Mouse (Mus musculus) CH12.LX (cell line): ENCODE results near the gene 9930021J03Rik. TPM values are rescaled to one million over a fixed set of nuclear protein-coding genes. Genes with fewer than 3 reads are reported as not detected.

Experiments used
- DNase-seq: peaks from one replicate; pipeline ENCODE4 v3.0.0-alpha.2; 2013; ENCODE audit errors: extremely low read depth
- H3K27ac ChIP-seq: 2 replicates; pipeline ENCODE4 v1.5.1; 2012; ENCODE audit warnings: low read depth, mild to moderate bottlenecking, control low read depth, moderate library complexity; ENCODE audit not compliant: insufficient read depth
- H3K27me3 ChIP-seq: replicated peaks from 2 replicates; pipeline ENCODE3; 2012; ENCODE audit warnings: inconsistent platforms
- H3K36me3 ChIP-seq, 2 experiments: replicated peaks in 1 of 2; 2 replicates each; pipeline versions ENCODE3 to v1.6.1; 2012; ENCODE audit warnings: inconsistent platforms in 1 of 2, low read length in 1 of 2, mild to moderate bottlenecking in 1 of 2, mixed read lengths in 1 of 2, moderate library complexity in 1 of 2; ENCODE audit not compliant: control insufficient read depth in 1 of 2, insufficient read depth in 1 of 2
- H3K4me1 ChIP-seq, 2 experiments: 2 replicates each; pipeline ENCODE4 v1.6.1; 2012; ENCODE audit warnings: inconsistent platforms in 1 of 2, moderate library complexity in 1 of 2; ENCODE audit not compliant: insufficient read depth in 2 of 2, control insufficient read depth in 1 of 2
- H3K4me2 ChIP-seq: 2 replicates; pipeline ENCODE4 v1.6.1; 2012; ENCODE audit warnings: low read depth, mild to moderate bottlenecking, control low read depth; ENCODE audit not compliant: poor library complexity, insufficient read depth, severe bottlenecking
- H3K4me3 ChIP-seq, 3 experiments: fragments of 150-350 bp in 1 of 3; sonication (generic) in 1 of 3; replicated peaks in 1 of 3; 2 replicates each; pipeline versions ENCODE3 to v1.5.1; 2011 to 2012; ENCODE audit warnings: low read depth in 2 of 3, low read length in 2 of 3, mild to moderate bottlenecking in 2 of 3, moderate library complexity in 2 of 3, control low read depth in 1 of 3, improper control_type of control experiment in 1 of 3, inconsistent platforms in 1 of 3, mixed read lengths in 1 of 3; ENCODE audit not compliant: poor library complexity in 1 of 3
- H3K79me2 ChIP-seq: replicated peaks from 2 replicates; pipeline ENCODE4 v1.6.1; 2012; ENCODE audit warnings: mild to moderate bottlenecking, moderate library complexity; ENCODE audit not compliant: control insufficient read depth, poor library complexity, insufficient read depth, severe bottlenecking; ENCODE audit errors: extremely low read depth
- H3K9ac ChIP-seq: 2 replicates; pipeline ENCODE4 v1.6.1; 2012; ENCODE audit warnings: low read depth, mild to moderate bottlenecking, control low read depth, moderate library complexity; ENCODE audit not compliant: insufficient read depth
- H3K9me3 ChIP-seq: replicated peaks from 2 replicates; pipeline ENCODE3; 2012; ENCODE audit warnings: low read length, inconsistent platforms, mixed read lengths
- BHLHE40 ChIP-seq: IDR thresholded peaks from 2 replicates; pipeline ENCODE4 v1.6.1; 2011; ENCODE audit warnings: mild to moderate bottlenecking, low read depth, low read length, improper control_type of control experiment
- CTCF ChIP-seq, 2 experiments: IDR thresholded peaks in 1 of 2; conservative IDR thresholded peaks in 1 of 2; 2 replicates each; pipeline ENCODE4 v1.5.1; 2011 to 2012; ENCODE audit warnings: low read depth in 2 of 2, low read length in 2 of 2, improper control_type of control experiment in 1 of 2, inconsistent platforms in 1 of 2, mild to moderate bottlenecking in 1 of 2, moderate library complexity in 1 of 2
- E2F4 ChIP-seq: IDR thresholded peaks from 2 replicates; pipeline ENCODE4 v1.6.1; 2011; ENCODE audit warnings: low read depth, low read length, improper control_type of control experiment; ENCODE audit not compliant: insufficient replicate concordance
- ELF1 ChIP-seq: IDR thresholded peaks from 2 replicates; pipeline ENCODE4 v1.6.1; 2014; ENCODE audit warnings: low read depth, mild to moderate bottlenecking, inconsistent platforms, low read length, improper control_type of control experiment
- EP300 ChIP-seq: IDR thresholded peaks from 2 replicates; pipeline ENCODE4 v1.6.1; 2011; ENCODE audit warnings: low read length, improper control_type of control experiment
- HCFC1 ChIP-seq: IDR thresholded peaks from 2 replicates; pipeline ENCODE4 v1.6.1; 2012; ENCODE audit warnings: low read depth, mild to moderate bottlenecking, inconsistent platforms, low read length, improper control_type of control experiment
- JUND ChIP-seq: conservative IDR thresholded peaks from 2 replicates; pipeline ENCODE4 v1.6.1; 2011; ENCODE audit warnings: low read depth, low read length, improper control_type of control experiment
- KAT2A ChIP-seq: IDR thresholded peaks from 2 replicates; pipeline ENCODE4 v1.6.1; 2012; ENCODE audit warnings: low read length, improper control_type of control experiment, inconsistent platforms; ENCODE audit not compliant: insufficient replicate concordance
- MAFK ChIP-seq: IDR thresholded peaks from 2 replicates; pipeline ENCODE4 v1.6.1; 2011; ENCODE audit warnings: low read length, improper control_type of control experiment; ENCODE audit not compliant: insufficient replicate concordance
- MAZ ChIP-seq: IDR thresholded peaks from 2 replicates; pipeline ENCODE4 v1.6.1; 2012; ENCODE audit warnings: low read depth, mild to moderate bottlenecking, inconsistent platforms, low read length, improper control_type of control experiment, moderate library complexity
- MEF2A ChIP-seq: IDR thresholded peaks from 2 replicates; pipeline ENCODE4 v1.6.1; 2014; ENCODE audit warnings: low read depth, mild to moderate bottlenecking, inconsistent platforms, low read length, improper control_type of control experiment, borderline replicate concordance
- MXI1 ChIP-seq: IDR thresholded peaks from 2 replicates; pipeline ENCODE4 v1.6.1; 2011; ENCODE audit warnings: mild to moderate bottlenecking, low read depth, low read length, improper control_type of control experiment
- MYC ChIP-seq: IDR thresholded peaks from 2 replicates; pipeline ENCODE4 v1.6.1; 2011; ENCODE audit warnings: low read depth, mild to moderate bottlenecking, improper control_type of control experiment, low read length
- PAX5 ChIP-seq: IDR thresholded peaks from 2 replicates; pipeline ENCODE4 v1.6.1; 2012; ENCODE audit warnings: low read length, inconsistent platforms, mixed read lengths
- POLR2AphosphoS2 ChIP-seq: IDR thresholded peaks from 2 replicates; pipeline ENCODE4 v1.6.1; 2011; ENCODE audit warnings: low read depth, low read length, improper control_type of control experiment
- RAD21 ChIP-seq: IDR thresholded peaks from 2 replicates; pipeline ENCODE4 v1.6.1; 2011; ENCODE audit warnings: low read depth, mild to moderate bottlenecking, low read length, improper control_type of control experiment, moderate library complexity
- RCOR1 ChIP-seq: conservative IDR thresholded peaks from 2 replicates; pipeline ENCODE4 v1.6.1; 2012; ENCODE audit warnings: low read depth, mild to moderate bottlenecking, inconsistent platforms, low read length, improper control_type of control experiment
- SIN3A ChIP-seq: IDR thresholded peaks from 2 replicates; pipeline ENCODE4 v1.6.1; 2012; ENCODE audit warnings: low read length, improper control_type of control experiment, inconsistent platforms
- SMC3 ChIP-seq: IDR thresholded peaks from 2 replicates; pipeline ENCODE4 v1.6.1; 2011; ENCODE audit warnings: low read depth, low read length, improper control_type of control experiment
- TCF12 ChIP-seq: IDR thresholded peaks from 2 replicates; pipeline ENCODE4 v1.6.1; 2014; ENCODE audit warnings: low read depth, mild to moderate bottlenecking, inconsistent platforms, low read length, improper control_type of control experiment
- USF1 ChIP-seq: IDR thresholded peaks from 2 replicates; pipeline ENCODE4 v1.6.1; 2014; ENCODE audit warnings: low read depth, mild to moderate bottlenecking, inconsistent platforms, low read length, improper control_type of control experiment
- USF2 ChIP-seq: conservative IDR thresholded peaks from 2 replicates; pipeline ENCODE4 v1.6.1; 2011; ENCODE audit warnings: low read depth, low read length, improper control_type of control experiment
- ZC3H11A ChIP-seq: IDR thresholded peaks from 2 replicates; pipeline ENCODE4 v1.6.1; 2012; ENCODE audit warnings: low read depth, mild to moderate bottlenecking, inconsistent platforms, low read length, improper control_type of control experiment
- ZKSCAN1 ChIP-seq: IDR thresholded peaks from 2 replicates; pipeline ENCODE4 v1.6.1; 2012; ENCODE audit warnings: low read depth, inconsistent platforms, low read length, improper control_type of control experiment, borderline replicate concordance
- dilution Hi-C: fragments of 300-500 bp; cut with MboI; formaldehyde crosslinking; loops from 2 replicates; pipeline ENCODE4 v1.14.3; 2020; ENCODE audit warnings: low sequenced_read_pairs; ENCODE audit not compliant: extremely low pct_unique_long_range_greater_than_20kb, extremely low pct_ligation_motif_present
- in situ Hi-C: fragments of 300-500 bp; cut with MboI; formaldehyde crosslinking; loops from 3 replicates; pipeline ENCODE4 v1.14.3; 2019; ENCODE audit warnings: low sequenced_read_pairs, low pct_ligation_motif_present, low pct_unique_long_range_greater_than_20kb, mixed read lengths
- polyA plus RNA-seq: library from polyadenylated mRNA; unstranded; fragments of >175 nt; gene quantifications from 2 replicates; pipeline ENCODE4 v1.2.1, GENCODE M21; 2012; ENCODE audit warnings: low read depth; ENCODE audit not compliant: insufficient read length
- total RNA-seq, 2 experiments: library from RNA; depleted of rRNA; stranded (reverse); fragments of 300-350 nt in 1 of 2; fragments of >200 nt in 1 of 2; gene quantifications; 2 replicates each; pipeline ENCODE4 v1.2.3; 2012 to 2014

Gene 9930021J03Rik
- total and polyA plus RNA-seq, 3 experiments, result 4.2 to 8.7 (median 7.8) TPM

DNA sequence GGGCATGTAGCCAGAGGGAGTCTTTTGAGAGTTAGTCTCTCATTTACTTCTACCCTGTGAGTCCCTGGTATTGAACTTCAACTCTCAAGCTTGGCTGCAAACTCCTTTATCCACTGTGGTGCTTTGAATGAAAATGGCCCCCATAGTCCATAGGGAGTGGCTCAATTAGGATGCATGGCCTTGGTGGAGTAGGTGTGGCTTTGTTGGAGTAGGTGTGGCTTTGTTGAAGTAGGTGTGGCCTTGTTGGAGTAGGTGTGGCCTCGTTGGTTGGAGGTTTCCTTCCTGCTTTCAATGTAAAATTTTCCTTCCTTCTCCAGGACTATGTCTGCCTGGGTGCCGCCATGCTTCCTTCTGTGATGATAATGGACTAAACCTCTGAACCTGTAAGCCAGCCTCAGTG lies 25.1 kb upstream of the 9930021J03Rik start:
- H3K4me3 ChIP-seq, result no peak overlapping the region
- dilution Hi-C loops, result no loop called here

DNA sequence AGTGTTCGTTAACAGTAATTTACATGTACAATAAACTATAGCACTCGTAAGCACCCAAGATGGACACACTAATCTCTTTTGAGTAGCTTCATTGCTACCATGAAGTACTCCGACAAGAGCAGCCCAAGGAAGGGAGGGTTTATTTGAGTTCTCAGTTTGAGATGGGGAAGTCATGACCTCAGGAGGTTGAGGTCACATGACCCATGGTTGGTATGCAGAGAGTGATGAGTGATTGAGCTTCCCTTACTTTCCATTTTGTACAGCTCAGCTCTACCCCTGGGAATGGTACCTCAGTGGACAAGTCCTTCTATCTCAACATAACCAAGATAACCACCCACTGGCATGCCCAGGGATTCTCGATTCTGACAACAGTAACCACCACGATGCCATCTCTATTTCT lies 22.8 kb upstream of the 9930021J03Rik start:
- no peaks in the 10 kb centered on the region for H3K9me3 ChIP-seq
- peaks cover 0 to 21% of the 10 kb centered on the region in 2 experiments; a peak in 3 of 4 replicates for H3K4me1 ChIP-seq
- TF ChIP-seq MYC (no peak), USF2 (peak; percentile 61), BHLHE40 (peak; percentile 11; the same call in 1 of the 2 replicates), USF1 (peak; percentile 54)
- TF ChIP-seq, all 38 proteins: peak for 3
- no peaks in the 10 kb centered on the region for H3K27me3 ChIP-seq
- H3K4me3 ChIP-seq, result no peak overlapping the region
- DNase-seq, result peak; percentile 12
- no peaks in the 10 kb centered on the region for H3K36me3 ChIP-seq
- H3K27ac ChIP-seq, result no peak overlapping the region
- no peak overlapping the region for H3K4me2 ChIP-seq
- in situ Hi-C loops, result loop anchor here (10.0 kb wide), 1 partner anchor 376 kb away; no protein-coding TSS in a partner anchor
- dilution Hi-C loops, result no loop called here
- no peaks in the 10 kb centered on the region for H3K79me2 ChIP-seq
- no peak overlapping the region for H3K9ac ChIP-seq

More for the DNA sequence above, 25.1 kb upstream of the 9930021J03Rik start:
- no peak for DNase-seq
- Histone ChIP-seq H3K79me2 (no peaks in the 10 kb centered on the region), H3K36me3 (no peaks in the 10 kb centered on the region), H3K9me3 (no peaks in the 10 kb centered on the region), H3K4me1 (peaks cover 0 to 6% of the 10 kb centered on the region in 2 experiments; a peak in 3 of 4 replicates), H3K27ac (no peak overlapping the region), H3K4me2 (no peak overlapping the region), H3K27me3 (no peaks in the 10 kb centered on the region), H3K9ac (no peak overlapping the region)
- TF ChIP-seq RAD21 (no peak), KAT2A (no peak), E2F4 (no peak)
- in situ Hi-C loops, result no loop called here

- H3K27me3 ChIP-seq, result no peaks in the 10 kb centered on the region
- TF ChIP-seq HCFC1, result no peak
- peak; percentile 69 for TF ChIP-seq ZC3H11A
- TF ChIP-seq POLR2AphosphoS2, result no peak
- TF ChIP-seq E2F4, result no peak
- no peak for TF ChIP-seq ZKSCAN1
- TF ChIP-seq MEF2A, result no peak
- no peak for TF ChIP-seq MXI1
- peak; percentile 92 for TF ChIP-seq RAD21
- no peak for TF ChIP-seq SIN3A
- TF ChIP-seq CTCF (conservative IDR thresholded peaks at IDR 0.05 in 1 of 2, IDR thresholded peaks at IDR 0.05 in 1 of 2; ENCODE audit: low read depth in 2 of 2, low read length in 2 of 2), result peak; percentile 57 to 85
- TF ChIP-seq SMC3, result peak; percentile 79
- no peak for TF ChIP-seq PAX5
- no peak for TF ChIP-seq RCOR1
- no peak for TF ChIP-seq ELF1
- TF ChIP-seq MAZ, result no peak
- TF ChIP-seq JUND, result no peak
- TF ChIP-seq EP300, result no peak
- TF ChIP-seq KAT2A, result no peak
- TF ChIP-seq TCF12, result no peak
- no peak for TF ChIP-seq USF2
- no peak for TF ChIP-seq MAFK
- peaks cover 0 to 21% of the 10 kb centered on the region in 2 experiments; a peak in 3 of 4 replicates for H3K4me1 ChIP-seq
- H3K9me3 ChIP-seq, result no peaks in the 10 kb centered on the region
- in situ Hi-C loops (loop anchor here (10.0 kb wide), 1 partner anchor 378 kb away; no protein-coding TSS in a partner anchor), dilution Hi-C loops (no loop called here)
- no peak overlapping the region for H3K4me2 ChIP-seq
- peak; percentile 37 for DNase-seq
- H3K9ac ChIP-seq, result no peak overlapping the region
- no peak overlapping the region for H3K27ac ChIP-seq
- no peaks in the 10 kb centered on the region for H3K36me3 ChIP-seq
- no peaks in the 10 kb centered on the region for H3K79me2 ChIP-seq
- no peak overlapping the region for H3K4me3 ChIP-seq
These were observed 20.9 kb upstream of the 9930021J03Rik start for GRCm38 (mm10) chr19:29826686-29827085.
